Mouse (Mus musculus) E14TG2a.4 (cell line): ENCODE data around the gene Mamstr.

Source experiments
- CTCF ChIP-seq: conservative IDR thresholded peaks from 2 replicates; pipeline ENCODE4 v1.5.1; 2014; ENCODE audit warnings: low read length
- NANOG ChIP-seq: IDR thresholded peaks from 2 replicates; pipeline ENCODE4 v1.6.1; 2014; ENCODE audit warnings: borderline replicate concordance, low read length, mixed read lengths
- POU5F1 ChIP-seq: IDR thresholded peaks from 2 replicates; pipeline ENCODE4 v1.6.1; 2014; ENCODE audit warnings: low read length, borderline replicate concordance

DNA sequence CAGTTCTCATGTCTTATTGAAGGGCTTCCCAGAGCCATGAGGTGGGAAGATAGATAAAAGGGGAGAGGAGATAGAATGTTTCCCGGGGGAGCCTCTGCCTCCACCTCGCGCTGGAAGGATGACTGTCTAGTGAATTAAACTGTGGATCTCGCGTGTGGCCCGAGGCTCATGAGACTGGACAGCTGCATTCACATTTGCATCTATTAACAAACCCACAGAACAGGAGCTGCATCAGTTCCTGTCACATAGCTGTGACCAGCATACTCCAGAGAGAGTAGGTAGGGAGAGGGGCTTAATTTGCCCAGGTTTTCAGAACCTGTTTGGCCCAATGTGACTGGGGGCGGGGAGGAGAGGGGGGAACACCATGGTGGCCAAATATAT lies 5.8 kb downstream of the Mamstr start:
- TF ChIP-seq CTCF (no peak), NANOG (no peak), POU5F1 (no peak)
